Mouse (Mus musculus): Measurements from ENCODE around the gene Vasp. TPM values are rescaled to one million over a fixed set of nuclear protein-coding genes. Genes with fewer than 3 reads are reported as not detected.

Vasp gene
- total RNA-seq, 1 experiment, result 92.5 TPM

GRCm38 (mm10) chr7:19214369-19214768 is 57.2 kb downstream of the Vasp start:
- H3K4me1 ChIP-seq (ENCODE audit: control insufficient read depth in 2 of 2, insufficient read depth in 2 of 2, low read length in 2 of 2, poor library complexity in 1 of 2), result peaks cover 3 to 17% of the 10 kb centered on the region in 2 experiments; a peak in 3 of 4 replicates
- in situ Hi-C loops (cut with MboI; ENCODE audit: low sequenced_read_pairs in 2 of 2, unreplicated experiment in 2 of 2), result no loop called here
- H3K9me3 ChIP-seq (ENCODE audit: control insufficient read depth, insufficient read depth, low read depth, low read length), result no peaks in the 10 kb centered on the region
- DNase-seq (ENCODE audit: low read depth, low spot score), result no peak
- H3K27ac ChIP-seq (ENCODE audit: insufficient read depth, low read depth, low read length, poor library complexity, severe bottlenecking), result no peak overlapping the region
- no peak overlapping the region for H3K4me3 ChIP-seq (ENCODE audit: insufficient read depth in 1 of 2, low read depth in 1 of 2, low read length in 2 of 2, poor library complexity in 1 of 2, severe bottlenecking in 1 of 2)
- no peak for TF ChIP-seq MAFK (IDR thresholded peaks at IDR 0.05; ENCODE audit: insufficient read depth, low read depth, low read length)
- no peak for TF ChIP-seq CHD2 (IDR thresholded peaks at IDR 0.05; ENCODE audit: low read depth, low read length)
- TF ChIP-seq HCFC1 (IDR thresholded peaks at IDR 0.05; ENCODE audit: borderline replicate concordance, insufficient read depth, low read length), result no peak
- no peak for TF ChIP-seq ZNF384 (IDR thresholded peaks at IDR 0.05; ENCODE audit: low read depth, low read length)
- TF ChIP-seq ZC3H11A (IDR thresholded peaks at IDR 0.05; ENCODE audit: borderline replicate concordance, low read depth, low read length), result no peak
- H3K9ac ChIP-seq (ENCODE audit: insufficient read depth, low read depth, low read length, poor library complexity, severe bottlenecking), result no peak overlapping the region
- no peaks in the 10 kb centered on the region for H3K36me3 ChIP-seq (ENCODE audit: control insufficient read depth, insufficient read depth, low read length, poor library complexity, severe bottlenecking)

GRCm38 (mm10) chr7:19213385-19213784 is 58.2 kb downstream of the Vasp start:
- TF ChIP-seq MAFK (IDR thresholded peaks at IDR 0.05; ENCODE audit: insufficient read depth, low read depth, low read length), result no peak
- no peak for TF ChIP-seq ZC3H11A (IDR thresholded peaks at IDR 0.05; ENCODE audit: borderline replicate concordance, low read depth, low read length)
- TF ChIP-seq ZNF384 (IDR thresholded peaks at IDR 0.05; ENCODE audit: low read depth, low read length), result no peak
- no peak for TF ChIP-seq CHD2 (IDR thresholded peaks at IDR 0.05; ENCODE audit: low read depth, low read length)
- TF ChIP-seq HCFC1 (IDR thresholded peaks at IDR 0.05; ENCODE audit: borderline replicate concordance, insufficient read depth, low read length), result no peak
- H3K27ac ChIP-seq (ENCODE audit: insufficient read depth, low read depth, low read length, poor library complexity, severe bottlenecking), result no peak overlapping the region
- no peaks in the 10 kb centered on the region for H3K36me3 ChIP-seq (ENCODE audit: control insufficient read depth, insufficient read depth, low read length, poor library complexity, severe bottlenecking)
- H3K4me1 ChIP-seq (ENCODE audit: control insufficient read depth in 2 of 2, insufficient read depth in 2 of 2, low read length in 2 of 2, poor library complexity in 1 of 2), result peaks cover 3 to 20% of the 10 kb centered on the region in 2 experiments; a peak in 3 of 4 replicates
- no peak for DNase-seq (ENCODE audit: low read depth, low spot score)
- in situ Hi-C loops (cut with MboI; ENCODE audit: low sequenced_read_pairs in 2 of 2, unreplicated experiment in 2 of 2), result no loop called here
- no peaks in the 10 kb centered on the region for H3K9me3 ChIP-seq (ENCODE audit: control insufficient read depth, insufficient read depth, low read depth, low read length)
- H3K4me3 ChIP-seq (ENCODE audit: insufficient read depth in 1 of 2, low read depth in 1 of 2, low read length in 2 of 2, poor library complexity in 1 of 2, severe bottlenecking in 1 of 2), result peak overlapping the region in 1 of 2 experiments; percentile 72; a peak in 2 of 4 replicates
- H3K9ac ChIP-seq (ENCODE audit: insufficient read depth, low read depth, low read length, poor library complexity, severe bottlenecking), result no peak overlapping the region

GRCm38 (mm10) chr7:19211996-19212755 is 59.4 kb downstream of the Vasp start, which contains the start of gene Gpr4:
Gene Gpr4 (plus strand): TSS chr7:19212538.
- H3K27ac ChIP-seq (ENCODE audit: insufficient read depth, low read depth, low read length, poor library complexity, severe bottlenecking), result peak within 1 kb of the TSS; percentile 40; the same call in 1 of the 2 replicates
- in situ Hi-C loops (cut with MboI; ENCODE audit: low sequenced_read_pairs in 2 of 2, unreplicated experiment in 2 of 2), result no loop called here
- peak within 1 kb of the TSS; percentile 72 to 74 for H3K4me3 ChIP-seq (ENCODE audit: insufficient read depth in 1 of 2, low read depth in 1 of 2, low read length in 2 of 2, poor library complexity in 1 of 2, severe bottlenecking in 1 of 2)
- TF ChIP-seq MAFK (IDR thresholded peaks at IDR 0.05; ENCODE audit: insufficient read depth, low read depth, low read length) (no peak), ZNF384 (IDR thresholded peaks at IDR 0.05; ENCODE audit: low read depth, low read length) (no peak), ZC3H11A (IDR thresholded peaks at IDR 0.05; ENCODE audit: borderline replicate concordance, low read depth, low read length) (no peak), HCFC1 (IDR thresholded peaks at IDR 0.05; ENCODE audit: borderline replicate concordance, insufficient read depth, low read length) (no peak), CHD2 (IDR thresholded peaks at IDR 0.05; ENCODE audit: low read depth, low read length) (no peak)
- H3K36me3 ChIP-seq (ENCODE audit: control insufficient read depth, insufficient read depth, low read length, poor library complexity, severe bottlenecking), result no peaks in the 10 kb centered on the region
- peak within 1 kb of the TSS; percentile 71 for H3K9ac ChIP-seq (ENCODE audit: insufficient read depth, low read depth, low read length, poor library complexity, severe bottlenecking)
- no peaks in the 10 kb centered on the region for H3K9me3 ChIP-seq (ENCODE audit: control insufficient read depth, insufficient read depth, low read depth, low read length)
- H3K4me1 ChIP-seq (ENCODE audit: control insufficient read depth in 2 of 2, insufficient read depth in 2 of 2, low read length in 2 of 2, poor library complexity in 1 of 2), result peaks cover 3 to 20% of the 10 kb centered on the region in 2 experiments; a peak in 3 of 4 replicates
- DNase-seq (ENCODE audit: low read depth, low spot score), result no peak

- H3K36me3 ChIP-seq (ENCODE audit: control insufficient read depth, insufficient read depth, low read length, poor library complexity, severe bottlenecking), result no peaks in the 10 kb centered on the region
- H3K9ac ChIP-seq (ENCODE audit: insufficient read depth, low read depth, low read length, poor library complexity, severe bottlenecking), result no peak overlapping the region
- H3K9me3 ChIP-seq (ENCODE audit: control insufficient read depth, insufficient read depth, low read depth, low read length), result no peaks in the 10 kb centered on the region
- peak overlapping the region; percentile 40; the same call in 1 of the 2 replicates for H3K27ac ChIP-seq (ENCODE audit: insufficient read depth, low read depth, low read length, poor library complexity, severe bottlenecking)
- in situ Hi-C loops (cut with MboI; ENCODE audit: low sequenced_read_pairs in 2 of 2, unreplicated experiment in 2 of 2), result no loop called here
- no peak for DNase-seq (ENCODE audit: low read depth, low spot score)
- H3K4me1 ChIP-seq (ENCODE audit: control insufficient read depth in 2 of 2, insufficient read depth in 2 of 2, low read length in 2 of 2, poor library complexity in 1 of 2), result peaks cover 3 to 20% of the 10 kb centered on the region in 2 experiments; a peak in 3 of 4 replicates
- no peak overlapping the region for H3K4me3 ChIP-seq (ENCODE audit: insufficient read depth in 1 of 2, low read depth in 1 of 2, low read length in 2 of 2, poor library complexity in 1 of 2, severe bottlenecking in 1 of 2)
- TF ChIP-seq HCFC1 (IDR thresholded peaks at IDR 0.05; ENCODE audit: borderline replicate concordance, insufficient read depth, low read length) (no peak), ZC3H11A (IDR thresholded peaks at IDR 0.05; ENCODE audit: borderline replicate concordance, low read depth, low read length) (no peak), ZNF384 (IDR thresholded peaks at IDR 0.05; ENCODE audit: low read depth, low read length) (no peak), MAFK (IDR thresholded peaks at IDR 0.05; ENCODE audit: insufficient read depth, low read depth, low read length) (no peak), CHD2 (IDR thresholded peaks at IDR 0.05; ENCODE audit: low read depth, low read length) (no peak)
Observed at GRCm38 (mm10) chr7:19211041-19211675, 60.5 kb downstream of the Vasp start.

Data from ES-E14 (cell line).